24 mouse cellular contexts compared by ENCODE assay signal in the genomic region with DNA sequence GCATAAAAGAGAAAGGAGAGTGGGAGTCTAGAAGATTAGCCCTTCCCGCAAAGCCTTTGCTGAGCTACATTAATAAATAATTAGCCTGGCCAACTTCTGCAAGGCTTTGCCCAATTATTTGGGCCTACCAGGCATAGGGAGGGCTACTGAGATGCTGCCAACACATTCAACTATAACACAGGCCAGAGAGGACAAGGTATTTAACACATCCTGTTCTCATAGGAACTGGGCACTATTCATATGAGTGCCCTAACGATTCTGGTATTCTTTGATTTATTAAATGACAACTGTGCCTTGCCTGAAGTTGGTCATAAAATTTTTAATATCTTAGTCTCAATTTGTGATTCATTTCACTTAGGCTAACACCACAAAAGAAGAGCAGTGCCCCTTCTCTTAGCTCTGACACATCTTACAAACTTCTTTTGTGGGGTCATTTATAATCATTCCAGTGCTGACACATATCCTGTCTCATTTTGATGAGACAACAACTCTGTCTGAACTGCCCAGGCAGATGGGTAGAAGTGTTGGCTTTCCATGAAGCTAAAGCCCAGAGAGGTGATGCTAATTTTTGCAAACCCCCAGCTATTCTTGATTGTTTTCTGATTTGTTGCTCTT.
"Had no signal": no experiment of that assay in that cellular context is flagged by ENCODE, and none has a peak within 500 bp of the region (broad histone marks: within the 10 kb centered on the region; RNA-seq: fewer than 3 reads in every experiment).

No protein-coding gene starts in this region.

- H3K4me1 ChIP-seq: heart, embryonic 13.5 days; heart, embryonic 15.5 days; hindbrain, embryonic 13.5 days; hindbrain, embryonic 15.5 days; limb, embryonic 10.5 days; limb, embryonic 12.5 days; liver, embryonic 13.5 days; liver, embryonic 15.5 days had no signal

- H3K27ac ChIP-seq: gastrocnemius, adult 2 months; heart, adult 2 months; heart, embryonic 13.5 days; heart, embryonic 15.5 days; hindbrain, embryonic 13.5 days; hindbrain, embryonic 15.5 days; hindbrain, postnatal 0 days; kidney, postnatal 0 days; layer of hippocampus, adult 2 months; left cerebral cortex, adult 2 months; limb, embryonic 10.5 days; limb, embryonic 12.5 days; liver, embryonic 13.5 days; liver, embryonic 15.5 days had no signal

- H3K4me3 ChIP-seq: gastrocnemius, adult 2 months; heart, adult 2 months; heart, embryonic 13.5 days; heart, embryonic 15.5 days; hindbrain, embryonic 13.5 days; hindbrain, embryonic 15.5 days; layer of hippocampus, adult 2 months; left cerebral cortex, adult 2 months; limb, embryonic 10.5 days; limb, embryonic 12.5 days; liver, embryonic 13.5 days; liver, embryonic 15.5 days had no signal

- H3K27me3 ChIP-seq: heart, embryonic 13.5 days; heart, embryonic 15.5 days; hindbrain, embryonic 13.5 days; hindbrain, embryonic 15.5 days; limb, embryonic 12.5 days; liver, embryonic 13.5 days; liver, embryonic 15.5 days had no signal

- DNase-seq: gastrocnemius, adult 2 months; gastrocnemius, postnatal 10 days; gastrocnemius, postnatal 36 days; heart, adult 11 months; heart, adult 2 months; heart, postnatal 14 days; heart, postnatal 36 days; kidney, adult 18-20 months; kidney, postnatal 14 days; kidney, postnatal 4 days; liver; liver, embryonic 13.5 days; liver, postnatal 0 days had no signal

- H3K36me3 ChIP-seq: heart, embryonic 13.5 days; heart, embryonic 15.5 days; hindbrain, embryonic 13.5 days; hindbrain, embryonic 15.5 days; limb, embryonic 10.5 days; limb, embryonic 12.5 days; liver, embryonic 13.5 days; liver, embryonic 15.5 days had no signal
